Mouse (Mus musculus): ENCODE data around the gene Ogdhl. TPM values are rescaled to one million over a fixed set of nuclear protein-coding genes. Genes with fewer than 3 reads are reported as not detected.
A peak's percentile ranks its signal among the peaks of the same experiment; 100 is the strongest.
"Not testable (repeated sequence)": the region's sequence is repeated elsewhere in the genome, so short reads cannot be mapped to it uniquely, and the experiment has no call there.

Gene Ogdhl
- polyA plus RNA-seq, 1 experiment from 2014 or later: 11.1 TPM

- Histone ChIP-seq H3K36me3 (ENCODE audit: control insufficient read depth, insufficient read depth) (peaks cover 23% of the 10 kb centered on the region; the same call in 1 of the 2 replicates), H3K4me1 (replicated peaks; ENCODE audit: control insufficient read depth, insufficient read depth, low read length) (no peaks in the 10 kb centered on the region), H3K27ac (ENCODE audit: low read depth, low read length) (no peak overlapping the region), H3K4me3 (ENCODE audit: low read depth, low read length) (no peak overlapping the region), H3K4me2 (replicated peaks; ENCODE audit: low read depth) (no peak overlapping the region), H3K9me3 (ENCODE audit: control insufficient read depth) (no peaks in the 10 kb centered on the region), H3K9ac (ENCODE audit: low read depth, low read length) (no peak overlapping the region), H3K27me3 (replicated peaks; ENCODE audit: control insufficient read depth, insufficient read depth, low read length) (no peaks in the 10 kb centered on the region)
- WGBS: 96% methylated on average over 7 of the region's 7 CpGs
- no peak for ATAC-seq
- TF ChIP-seq CTCF (IDR thresholded peaks at IDR 0.05; ENCODE audit: low read depth): no peak
Observed at GRCm38 (mm10) chr14:32341823-32342222, 20.0 kb downstream of the Ogdhl start.

GRCm38 (mm10) chr14:32344176-32344575 lies 22.4 kb downstream of the Ogdhl start:
- H3K9me3 ChIP-seq (ENCODE audit: control insufficient read depth): no peaks in the 10 kb centered on the region
- H3K4me1 ChIP-seq (replicated peaks; ENCODE audit: control insufficient read depth, insufficient read depth, low read length): no peaks in the 10 kb centered on the region
- no peak overlapping the region for H3K4me3 ChIP-seq (ENCODE audit: low read depth, low read length)
- H3K4me2 ChIP-seq (replicated peaks; ENCODE audit: low read depth): no peak overlapping the region
- WGBS: 95% methylated on average over 7 of the region's 7 CpGs
- H3K36me3 ChIP-seq (ENCODE audit: control insufficient read depth, insufficient read depth): peaks cover 17% of the 10 kb centered on the region; the same call in 1 of the 2 replicates
- H3K9ac ChIP-seq (ENCODE audit: low read depth, low read length): no peak overlapping the region
- no peaks in the 10 kb centered on the region for H3K27me3 ChIP-seq (replicated peaks; ENCODE audit: control insufficient read depth, insufficient read depth, low read length)
- TF ChIP-seq CTCF (IDR thresholded peaks at IDR 0.05; ENCODE audit: low read depth): no peak
- no peak for ATAC-seq
- H3K27ac ChIP-seq (ENCODE audit: low read depth, low read length): no peak overlapping the region

- no peaks in the 10 kb centered on the region for H3K9me3 ChIP-seq (ENCODE audit: control insufficient read depth)
- no peaks in the 10 kb centered on the region for H3K4me1 ChIP-seq (replicated peaks; ENCODE audit: control insufficient read depth, insufficient read depth, low read length)
- no peaks in the 10 kb centered on the region for H3K27me3 ChIP-seq (replicated peaks; ENCODE audit: control insufficient read depth, insufficient read depth, low read length)
- H3K27ac ChIP-seq (ENCODE audit: low read depth, low read length): no peak overlapping the region
- peaks cover 17% of the 10 kb centered on the region; the same call in 1 of the 2 replicates for H3K36me3 ChIP-seq (ENCODE audit: control insufficient read depth, insufficient read depth)
- TF ChIP-seq CTCF (IDR thresholded peaks at IDR 0.05; ENCODE audit: low read depth): peak; percentile 50
- WGBS: 68% methylated on average over 9 of the region's 10 CpGs
- H3K4me3 ChIP-seq (ENCODE audit: low read depth, low read length): no peak overlapping the region
- peak; percentile 87 for ATAC-seq
- no peak overlapping the region for H3K9ac ChIP-seq (ENCODE audit: low read depth, low read length)
- H3K4me2 ChIP-seq (replicated peaks; ENCODE audit: low read depth): no peak overlapping the region
Observed at GRCm38 (mm10) chr14:32344694-32345093, 22.9 kb downstream of the Ogdhl start.

- no peak for ATAC-seq
- no peak overlapping the region for H3K27ac ChIP-seq (ENCODE audit: low read depth, low read length)
- no peaks in the 10 kb centered on the region for H3K9me3 ChIP-seq (ENCODE audit: control insufficient read depth)
- 96% methylated on average over 9 of the region's 9 CpGs for WGBS
- no peak overlapping the region for H3K4me2 ChIP-seq (replicated peaks; ENCODE audit: low read depth)
- H3K9ac ChIP-seq (ENCODE audit: low read depth, low read length): no peak overlapping the region
- H3K36me3 ChIP-seq (ENCODE audit: control insufficient read depth, insufficient read depth): peaks cover 7% of the 10 kb centered on the region; the same call in 1 of the 2 replicates
- H3K4me1 ChIP-seq (replicated peaks; ENCODE audit: control insufficient read depth, insufficient read depth, low read length): no peaks in the 10 kb centered on the region
- no peak overlapping the region for H3K4me3 ChIP-seq (ENCODE audit: low read depth, low read length)
- TF ChIP-seq CTCF (IDR thresholded peaks at IDR 0.05; ENCODE audit: low read depth): no peak
- H3K27me3 ChIP-seq (replicated peaks; ENCODE audit: control insufficient read depth, insufficient read depth, low read length): no peaks in the 10 kb centered on the region
Observed at GRCm38 (mm10) chr14:32347307-32347706, 25.5 kb downstream of the Ogdhl start.

- not testable (repeated sequence) for H3K36me3 ChIP-seq (ENCODE audit: control insufficient read depth, insufficient read depth); H3K9ac ChIP-seq (ENCODE audit: low read depth, low read length); H3K27ac ChIP-seq (ENCODE audit: low read depth, low read length); H3K4me3 ChIP-seq (ENCODE audit: low read depth, low read length); H3K9me3 ChIP-seq (ENCODE audit: control insufficient read depth); ATAC-seq; H3K4me1 ChIP-seq (replicated peaks; ENCODE audit: control insufficient read depth, insufficient read depth, low read length); H3K27me3 ChIP-seq (replicated peaks; ENCODE audit: control insufficient read depth, insufficient read depth, low read length); H3K4me2 ChIP-seq (replicated peaks; ENCODE audit: low read depth)
- 25% methylated on average over 6 of the region's 6 CpGs for WGBS
Observed at GRCm38 (mm10) chr14:32351181-32351920, 29.5 kb downstream of the Ogdhl start.

- Histone ChIP-seq H3K9ac (ENCODE audit: low read depth, low read length) (no peak overlapping the region), H3K4me2 (replicated peaks; ENCODE audit: low read depth) (no peak overlapping the region), H3K4me3 (ENCODE audit: low read depth, low read length) (no peak overlapping the region), H3K27ac (ENCODE audit: low read depth, low read length) (no peak overlapping the region), H3K36me3 (ENCODE audit: control insufficient read depth, insufficient read depth) (no peaks in the 10 kb centered on the region), H3K4me1 (replicated peaks; ENCODE audit: control insufficient read depth, insufficient read depth, low read length) (no peaks in the 10 kb centered on the region), H3K9me3 (ENCODE audit: control insufficient read depth) (no peaks in the 10 kb centered on the region), H3K27me3 (replicated peaks; ENCODE audit: control insufficient read depth, insufficient read depth, low read length) (no peaks in the 10 kb centered on the region)
- 37% methylated on average over 7 of the region's 7 CpGs for WGBS
- TF ChIP-seq CTCF (IDR thresholded peaks at IDR 0.05; ENCODE audit: low read depth): no peak
- ATAC-seq: 0 out of 2 replicates have a peak, but pooled peaks have one; percentile 16
Observed at GRCm38 (mm10) chr14:32364359-32364758, 42.5 kb downstream of the Ogdhl start.
